Mouse (Mus musculus) forebrain, embryonic 10.5 days (tissue): Measurements from ENCODE around the gene Ccdc9b. TPM values are rescaled to one million over a fixed set of nuclear protein-coding genes. Genes with fewer than 3 reads are reported as not detected.

Experiments
- DNase-seq: peaks from one replicate; pipeline ENCODE4 v3.0.0-alpha.2; 2017; ENCODE audit warnings: low spot score; ENCODE audit errors: extremely low spot score
- H3K27ac ChIP-seq: fragments of 300-500 bp; sonication (generic); 2 replicates; pipeline ENCODE4 v1.5.1; 2016; ENCODE audit warnings: mild to moderate bottlenecking
- H3K27me3 ChIP-seq: fragments of 300-500 bp; sonication (generic); 2 replicates; pipeline ENCODE4 v1.6.1; 2016; ENCODE audit warnings: mild to moderate bottlenecking; ENCODE audit not compliant: poor library complexity, severe bottlenecking
- H3K36me3 ChIP-seq: fragments of 300-500 bp; sonication (generic); replicated peaks from 2 replicates; pipeline ENCODE4 v1.6.1; 2016; ENCODE audit warnings: mild to moderate bottlenecking, moderate library complexity
- H3K4me1 ChIP-seq: fragments of 300-500 bp; sonication (generic); 2 replicates; pipeline ENCODE4 v1.6.1; 2016
- H3K4me3 ChIP-seq: fragments of 300-500 bp; sonication (generic); 2 replicates; pipeline ENCODE4 v1.5.1; 2016; ENCODE audit warnings: mild to moderate bottlenecking, moderate library complexity
- H3K9me3 ChIP-seq: fragments of 300-500 bp; sonication (generic); 2 replicates; pipeline ENCODE4 v1.6.1; 2016; ENCODE audit warnings: mild to moderate bottlenecking, moderate library complexity
- WGBS: fragments of 180-500 bp; shearing (Covaris S2); methylation state at CpG from one replicate; pipeline ENCODE4 v1.1.7; 2016; 5-methylcytosine and 5-hydroxymethylcytosine counted together
- polyA plus RNA-seq: library from polyadenylated mRNA; unstranded; fragments of >200 nt; fragmentation: Nextera tagmentation; extraction: Ambion mirVana; gene quantifications from 2 replicates; pipeline ENCODE4 v1.2.1, GENCODE M21; 2016

The Ccdc9b gene
- polyA plus RNA-seq, 1 experiment from 2014 or later, result 0.64 TPM

DNA sequence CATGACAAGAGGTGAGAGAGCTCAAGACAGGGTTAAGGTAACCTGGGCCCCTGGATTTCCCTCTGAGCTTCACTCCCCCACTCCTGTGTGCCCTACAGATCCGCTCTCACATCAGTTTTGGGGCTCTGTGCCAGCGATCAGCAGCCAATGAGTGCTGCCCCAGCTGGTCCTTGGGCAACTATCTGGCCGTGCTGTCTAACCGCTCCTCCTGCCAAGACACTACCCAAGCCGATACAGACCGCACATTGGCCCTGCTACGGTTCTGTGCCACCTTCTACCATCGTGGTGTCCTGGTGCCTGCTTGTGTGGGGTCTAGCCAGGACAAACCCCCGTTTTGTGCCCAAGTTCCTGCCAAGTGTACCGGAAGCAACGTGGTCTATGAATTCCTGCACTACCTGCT, 27.0 kb upstream of the Ccdc9b start:
- 90% methylated on average over 11 of the region's 11 CpGs for WGBS
- Histone ChIP-seq H3K27me3 (peaks cover 38% of the 10 kb centered on the region), H3K4me1 (peaks cover 10% of the 10 kb centered on the region), H3K36me3 (no peaks in the 10 kb centered on the region), H3K4me3 (no peak overlapping the region), H3K9me3 (no peaks in the 10 kb centered on the region), H3K27ac (no peak overlapping the region)
- no peak for DNase-seq

DNA sequence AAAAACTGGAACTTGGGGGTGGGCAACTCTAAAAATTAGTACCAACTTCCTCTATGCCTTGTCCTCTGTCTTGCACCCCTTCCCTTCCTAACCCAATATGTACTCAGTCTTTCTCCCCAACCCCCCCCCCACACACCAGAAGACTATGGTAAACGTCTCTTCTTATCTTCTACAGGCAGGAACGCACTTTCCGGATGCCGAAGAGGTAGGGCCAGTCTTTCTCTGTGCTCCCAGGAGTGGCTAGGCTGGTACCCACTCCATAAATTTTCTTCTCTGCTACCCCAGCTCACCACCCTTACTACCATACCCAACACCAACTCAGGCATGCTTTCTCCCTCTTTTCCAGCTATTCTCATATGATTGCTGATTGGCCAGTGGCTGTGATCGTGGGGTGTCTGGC, 24.1 kb upstream of the Ccdc9b start:
- 84% methylated on average over 5 of the region's 5 CpGs for WGBS
- peaks cover 10% of the 10 kb centered on the region for H3K4me1 ChIP-seq
- peaks cover 30% of the 10 kb centered on the region for H3K27me3 ChIP-seq
- no peaks in the 10 kb centered on the region for H3K9me3 ChIP-seq
- H3K27ac ChIP-seq, result no peak overlapping the region
- no peak overlapping the region for H3K4me3 ChIP-seq
- no peak for DNase-seq
- no peaks in the 10 kb centered on the region for H3K36me3 ChIP-seq

DNA sequence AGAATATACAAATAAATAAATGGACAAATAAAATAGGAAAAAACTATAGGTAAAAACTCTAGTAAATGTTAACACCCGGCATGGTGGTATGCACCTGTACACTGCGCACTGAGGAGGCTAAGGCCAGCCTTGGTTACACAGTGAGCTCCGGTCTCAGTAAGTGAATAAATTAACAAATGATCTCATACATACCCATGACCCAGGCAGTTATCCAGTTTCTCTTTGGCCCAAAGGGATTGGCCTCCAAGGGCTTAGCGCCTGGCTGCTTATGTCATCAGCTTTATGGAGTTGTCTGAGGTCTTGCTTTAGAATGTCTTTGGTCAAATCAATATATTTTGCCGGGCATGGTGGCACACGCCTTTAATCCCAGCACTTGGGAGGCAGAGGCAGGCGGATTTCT, 21.2 kb upstream of the Ccdc9b start:
- no peak overlapping the region for H3K4me3 ChIP-seq
- H3K36me3 ChIP-seq, result no peaks in the 10 kb centered on the region
- peaks cover 20% of the 10 kb centered on the region for H3K27me3 ChIP-seq
- H3K27ac ChIP-seq, result no peak overlapping the region
- peaks cover 16% of the 10 kb centered on the region for H3K4me1 ChIP-seq
- H3K9me3 ChIP-seq, result no peaks in the 10 kb centered on the region
- DNase-seq, result no peak
- WGBS, result 93% methylated on average over 7 of the region's 7 CpGs

DNA sequence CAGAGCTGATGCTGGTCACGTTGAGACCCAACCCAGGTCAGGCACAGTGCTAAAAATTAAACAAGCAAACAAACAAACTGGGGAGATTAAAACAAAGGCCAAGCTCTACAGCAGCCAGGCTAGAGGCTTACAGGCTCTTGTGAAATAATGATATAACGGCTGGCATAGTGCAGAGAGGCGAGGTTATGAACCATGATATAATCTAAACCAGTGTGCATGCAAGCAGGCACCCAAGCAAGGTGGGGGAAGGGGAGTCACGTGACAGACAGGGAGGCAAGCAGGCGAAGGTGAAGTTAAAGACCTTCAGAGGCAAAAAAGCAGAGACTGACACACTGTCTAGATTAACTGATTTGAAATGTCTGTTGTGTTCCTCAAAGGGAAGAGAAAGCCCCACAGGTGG, 20.6 kb upstream of the Ccdc9b start:
- no peak for DNase-seq
- no peaks in the 10 kb centered on the region for H3K36me3 ChIP-seq
- 77% methylated on average over 5 of the region's 5 CpGs for WGBS
- no peak overlapping the region for H3K27ac ChIP-seq
- peaks cover 25% of the 10 kb centered on the region for H3K27me3 ChIP-seq
- no peak overlapping the region for H3K4me3 ChIP-seq
- H3K4me1 ChIP-seq, result peaks cover 16% of the 10 kb centered on the region
- H3K9me3 ChIP-seq, result no peaks in the 10 kb centered on the region

DNA sequence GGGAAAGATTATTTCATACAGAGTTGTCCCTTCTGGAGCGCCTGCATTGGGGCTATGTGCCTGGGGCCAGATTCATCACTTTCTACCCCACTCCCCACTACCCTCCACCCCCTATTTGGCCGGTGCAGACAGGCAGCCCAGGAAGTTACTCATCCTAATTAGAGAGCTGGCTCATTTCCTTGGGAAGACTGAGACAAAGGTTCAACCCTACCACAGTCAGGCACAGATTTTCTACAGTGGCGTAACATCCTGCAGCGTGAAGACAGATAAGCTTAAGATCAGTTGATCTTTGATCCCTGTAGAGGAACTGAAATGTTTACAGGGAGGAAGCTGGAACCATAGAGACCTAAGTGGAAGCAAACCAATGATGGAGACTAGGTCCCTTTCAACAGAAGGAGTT, 19.8 kb upstream of the Ccdc9b start:
- H3K27ac ChIP-seq, result no peak overlapping the region
- H3K9me3 ChIP-seq, result no peaks in the 10 kb centered on the region
- H3K4me1 ChIP-seq, result peaks cover 16% of the 10 kb centered on the region
- H3K27me3 ChIP-seq, result peaks cover 27% of the 10 kb centered on the region
- WGBS, result 74% methylated on average over 4 of the region's 4 CpGs
- no peak overlapping the region for H3K4me3 ChIP-seq
- H3K36me3 ChIP-seq, result no peaks in the 10 kb centered on the region
- no peak for DNase-seq

DNA sequence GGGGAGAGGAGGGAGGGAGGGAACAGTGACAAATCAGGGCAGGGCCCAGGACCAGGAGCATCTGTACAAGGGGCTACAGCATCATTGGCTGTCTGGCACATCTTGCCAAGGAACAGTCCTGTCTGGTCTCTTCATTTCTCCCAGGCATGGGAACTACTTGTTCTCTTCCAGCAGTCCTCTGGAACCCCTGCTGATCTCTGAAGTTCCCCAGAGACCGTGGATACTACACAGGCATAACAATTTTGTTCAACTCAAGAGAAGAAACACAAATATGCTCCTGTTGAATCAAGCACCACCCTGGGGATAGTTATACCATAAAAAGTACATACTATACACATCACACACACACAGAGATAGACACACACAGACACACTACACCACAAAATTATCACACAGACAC, 18.7 kb upstream of the Ccdc9b start:
- Histone ChIP-seq H3K9me3 (no peaks in the 10 kb centered on the region), H3K36me3 (no peaks in the 10 kb centered on the region), H3K4me3 (no peak overlapping the region), H3K27ac (no peak overlapping the region), H3K27me3 (peaks cover 23% of the 10 kb centered on the region), H3K4me1 (peaks cover 16% of the 10 kb centered on the region)
- DNase-seq, result no peak
- WGBS, result 68% methylated on average over 1 of the region's 1 CpGs

DNA sequence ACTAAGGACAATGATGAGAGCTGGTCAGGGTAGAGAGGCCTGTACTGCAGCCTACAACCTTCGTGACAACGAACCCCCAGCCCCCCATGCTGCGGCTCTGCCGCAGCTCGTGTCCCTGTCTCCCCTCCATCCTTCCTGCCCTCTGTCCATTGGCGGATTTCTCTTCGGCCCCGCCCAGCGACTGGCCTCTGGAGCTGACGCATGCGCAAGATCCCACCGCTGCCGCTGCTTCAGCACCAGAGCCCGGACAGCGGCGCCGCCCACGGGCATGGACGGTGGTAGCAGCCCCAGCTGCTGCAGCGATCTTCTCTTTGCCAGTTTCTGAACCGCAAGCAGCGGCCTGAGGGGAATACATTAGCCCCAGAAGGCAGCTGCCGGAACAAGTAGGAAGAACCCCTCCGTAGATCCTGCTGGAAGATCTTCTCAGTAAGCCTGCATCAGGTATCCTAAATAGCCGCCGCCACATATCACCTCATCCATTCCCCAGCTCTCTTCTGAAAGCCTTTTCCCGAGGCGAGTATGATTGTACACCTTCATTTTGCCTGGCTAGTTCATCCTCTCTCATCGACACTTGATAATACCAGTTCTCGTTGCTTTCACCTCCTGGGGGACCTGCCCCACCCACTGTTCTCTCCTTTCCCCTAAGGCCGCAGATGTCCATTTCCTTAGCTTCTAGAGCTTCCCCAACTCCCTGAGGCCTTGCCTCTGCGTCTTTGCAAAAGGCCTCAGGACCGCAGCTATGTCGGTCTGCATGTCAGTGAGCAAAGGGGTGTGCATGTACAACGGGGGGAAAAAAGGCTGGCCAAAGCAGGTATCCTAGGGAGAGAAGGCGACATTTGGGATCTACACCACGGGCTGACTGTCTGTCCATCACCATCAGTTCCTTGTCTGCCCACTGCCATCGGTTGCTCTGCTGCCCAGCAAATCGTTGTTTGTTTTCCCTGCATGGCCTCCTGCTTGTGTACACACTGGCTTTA, 17.3 kb upstream of the Ccdc9b start, which contains the start of gene Disp2:
Gene Disp2, plus strand, starts transcription at position 216 of the 977 bp plus-strand sequence.
- WGBS, result 13% methylated on average over 39 of the region's 39 CpGs
- Histone ChIP-seq H3K4me3 (peak within 1 kb of the TSS; percentile 51), H3K36me3 (no peaks in the 10 kb centered on the region), H3K9me3 (no peaks in the 10 kb centered on the region), H3K27ac (peak within 1 kb of the TSS; percentile 81), H3K4me1 (peaks cover 16% of the 10 kb centered on the region), H3K27me3 (peaks cover 23% of the 10 kb centered on the region)
- DNase-seq, result peak; percentile 95

DNA sequence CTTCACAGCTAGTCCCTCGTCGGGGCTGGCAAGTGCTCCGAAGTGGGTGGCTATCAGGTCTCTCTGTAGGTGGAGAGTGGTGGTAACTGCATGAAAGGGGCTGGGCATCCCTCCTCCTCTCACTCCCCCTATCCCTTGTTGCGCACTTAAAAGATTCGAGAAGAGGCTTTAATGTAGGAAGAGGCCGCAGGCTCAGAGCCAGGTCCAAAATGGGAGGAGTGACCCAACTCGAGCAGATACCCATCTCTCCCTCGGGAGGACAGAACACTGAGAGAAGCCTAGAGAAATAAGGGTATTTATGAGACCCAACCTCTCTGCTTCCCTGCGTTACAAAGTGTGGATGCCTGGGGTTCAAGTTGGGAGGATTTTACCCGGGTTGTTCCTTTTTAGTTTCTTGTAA, 16.6 kb upstream of the Ccdc9b start:
- DNase-seq, result no peak
- Histone ChIP-seq H3K4me1 (peaks cover 16% of the 10 kb centered on the region), H3K27ac (peak overlapping the region; percentile 81), H3K36me3 (no peaks in the 10 kb centered on the region), H3K9me3 (no peaks in the 10 kb centered on the region), H3K27me3 (peaks cover 23% of the 10 kb centered on the region), H3K4me3 (peak overlapping the region; percentile 51)
- WGBS, result 8% methylated on average over 10 of the region's 10 CpGs

DNA sequence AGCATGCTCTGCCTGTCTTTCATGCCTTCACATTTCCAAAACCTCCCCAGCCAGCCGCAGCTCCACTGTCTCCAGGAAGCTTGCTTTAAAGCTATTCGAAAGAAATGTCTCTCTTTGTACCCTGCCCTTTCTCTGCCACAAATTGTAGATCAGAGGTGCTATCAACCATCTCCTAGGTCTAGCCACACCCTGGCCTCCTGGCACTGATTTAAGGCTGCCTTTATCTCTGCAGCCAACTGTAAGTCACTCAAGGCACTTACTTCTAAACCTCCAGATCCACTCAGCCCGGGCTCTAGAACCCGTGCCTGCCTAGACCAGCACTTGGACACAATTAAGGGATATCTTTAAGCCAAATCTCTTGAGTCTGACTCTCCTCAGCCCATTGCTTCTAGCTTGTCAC, 16.0 kb upstream of the Ccdc9b start:
- WGBS, result 81% methylated on average over 4 of the region's 4 CpGs
- DNase-seq, result no peak
- Histone ChIP-seq H3K27me3 (peaks cover 23% of the 10 kb centered on the region), H3K4me3 (no peak overlapping the region), H3K27ac (no peak overlapping the region), H3K36me3 (no peaks in the 10 kb centered on the region), H3K4me1 (peaks cover 16% of the 10 kb centered on the region), H3K9me3 (no peaks in the 10 kb centered on the region)

DNA sequence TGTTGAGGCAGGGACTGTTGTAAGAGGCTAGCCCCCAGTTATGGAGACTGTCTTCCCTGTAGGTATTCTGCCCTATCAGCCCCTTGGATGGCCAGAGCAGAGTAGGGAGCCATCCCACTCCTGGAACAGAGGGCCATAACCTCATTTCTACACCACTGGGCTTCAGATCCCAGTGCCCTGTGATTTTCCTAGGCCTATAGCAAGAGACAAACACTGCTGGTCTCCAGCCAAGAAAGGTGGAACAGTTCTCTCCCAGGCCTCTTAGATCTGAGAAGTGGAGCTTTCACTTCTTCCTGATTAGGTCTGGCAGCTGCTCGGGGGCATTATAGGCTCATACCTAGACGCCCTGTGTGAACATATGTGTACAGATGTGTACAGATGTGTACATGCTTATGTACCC, 13.8 kb upstream of the Ccdc9b start:
- H3K4me3 ChIP-seq, result no peak overlapping the region
- no peaks in the 10 kb centered on the region for H3K9me3 ChIP-seq
- no peaks in the 10 kb centered on the region for H3K36me3 ChIP-seq
- peaks cover 23% of the 10 kb centered on the region for H3K27me3 ChIP-seq
- H3K27ac ChIP-seq, result no peak overlapping the region
- peaks cover 16% of the 10 kb centered on the region for H3K4me1 ChIP-seq
- WGBS, result 81% methylated on average over 2 of the region's 2 CpGs
- DNase-seq, result no peak

DNA sequence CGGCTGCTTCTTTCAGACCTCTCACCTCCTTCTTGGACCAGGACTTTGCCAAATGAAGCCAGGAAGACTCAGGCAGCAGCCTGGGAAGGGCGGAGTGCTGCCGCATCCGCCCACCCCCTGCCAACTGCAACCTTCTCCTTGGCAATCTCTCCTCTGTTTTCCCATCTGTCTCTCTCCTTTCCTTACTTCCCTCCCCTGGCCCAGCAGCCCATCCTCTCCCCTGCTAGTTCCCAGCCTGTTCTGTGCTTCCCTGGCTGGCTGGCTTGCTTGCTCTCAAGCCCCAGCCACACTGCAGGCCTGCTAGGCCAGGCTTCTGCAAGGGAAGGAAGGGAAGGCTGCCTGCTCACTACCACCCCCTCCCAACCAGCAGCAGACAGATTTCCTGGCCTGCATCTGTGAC, 13.4 kb upstream of the Ccdc9b start:
- Histone ChIP-seq H3K36me3 (no peaks in the 10 kb centered on the region), H3K9me3 (no peaks in the 10 kb centered on the region), H3K27ac (no peak overlapping the region), H3K4me3 (no peak overlapping the region), H3K27me3 (peaks cover 19% of the 10 kb centered on the region), H3K4me1 (peaks cover 16% of the 10 kb centered on the region)
- DNase-seq, result no peak
- WGBS, result 93% methylated on average over 3 of the region's 4 CpGs

DNA sequence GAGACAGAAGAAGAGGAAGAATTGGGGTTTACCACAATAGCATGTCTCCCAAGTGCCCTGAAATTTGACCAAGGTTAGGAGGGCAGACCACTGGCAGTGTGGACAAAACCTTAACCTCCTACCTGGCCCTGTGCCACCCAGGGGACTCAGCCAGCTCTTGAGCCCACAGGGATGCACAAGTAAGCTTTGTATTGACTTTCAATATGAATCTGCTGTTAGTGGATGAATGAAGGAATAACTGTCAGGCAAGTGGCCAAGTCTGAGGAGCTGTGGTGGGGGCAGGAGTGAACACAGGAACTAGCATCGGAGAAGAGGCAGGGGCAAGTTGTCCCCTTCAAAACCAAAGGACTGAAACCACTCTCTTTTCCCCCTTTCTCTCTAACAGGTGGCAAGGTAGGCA, 12.9 kb upstream of the Ccdc9b start:
- 77% methylated on average over 1 of the region's 1 CpGs for WGBS
- no peak overlapping the region for H3K27ac ChIP-seq

DNA sequence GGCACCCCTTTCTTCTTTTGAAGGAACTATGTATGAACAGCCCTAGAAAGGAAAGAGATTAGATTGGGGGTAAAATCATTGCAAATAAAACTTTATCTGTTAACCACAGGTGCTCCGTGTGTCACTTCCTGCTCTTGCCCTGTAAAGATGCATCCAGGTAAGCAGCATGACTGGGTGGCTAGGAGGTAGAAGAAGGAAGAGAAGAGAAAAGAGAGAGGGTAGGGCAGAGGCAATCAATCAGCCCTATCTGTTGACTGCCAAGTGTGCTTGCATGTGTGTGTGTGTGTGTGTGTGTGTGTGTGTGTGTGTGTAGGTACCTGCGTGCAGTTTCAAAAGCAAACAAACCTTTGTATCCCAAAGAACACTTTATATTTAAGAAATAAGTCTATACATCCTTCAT, 12.1 kb upstream of the Ccdc9b start:
- H3K4me3 ChIP-seq, result no peak overlapping the region
- H3K4me1 ChIP-seq, result peaks cover 8% of the 10 kb centered on the region
- DNase-seq, result no peak
- no peak overlapping the region for H3K27ac ChIP-seq
- H3K36me3 ChIP-seq, result no peaks in the 10 kb centered on the region
- peaks cover 7% of the 10 kb centered on the region for H3K27me3 ChIP-seq
- WGBS, result 93% methylated on average over 2 of the region's 2 CpGs
- H3K9me3 ChIP-seq, result no peaks in the 10 kb centered on the region

More for the DNA sequence above, 12.9 kb upstream of the Ccdc9b start:
- no peaks in the 10 kb centered on the region for H3K9me3 ChIP-seq
- H3K4me3 ChIP-seq, result no peak overlapping the region
- H3K4me1 ChIP-seq, result peaks cover 16% of the 10 kb centered on the region
- peaks cover 15% of the 10 kb centered on the region for H3K27me3 ChIP-seq
- no peaks in the 10 kb centered on the region for H3K36me3 ChIP-seq
- DNase-seq, result no peak
